Mouse (Mus musculus) cerebellum, adult 18-20 months (tissue): ENCODE results near the gene Olfr418.
"Not testable (repeated sequence)": the region's sequence is repeated elsewhere in the genome, so short reads cannot be mapped to it uniquely, and the experiment has no call there.

Experiments used
- DNase-seq, 2 experiments: peaks; one replicate each; pipeline ENCODE4 v3.0.0; 2021

The Olfr418 gene

GRCm38 (mm10) chr1:173265701-173266100, at the start of gene Olfr418:
Gene Olfr418 (plus strand): TSS chr1:173266001.
- no peak for DNase-seq

GRCm38 (mm10) chr1:173216481-173216880, 49.3 kb upstream of the Olfr418 start:
- no peak for DNase-seq

- no peak for DNase-seq
These were observed 38.7 kb upstream of the Olfr418 start, which contains the start of gene Fcer1a for GRCm38 (mm10) chr1:173227081-173227480. Gene Fcer1a (minus strand): TSS chr1:173227214.

GRCm38 (mm10) chr1:173237004-173237403, 28.8 kb upstream of the Olfr418 start:
- not testable (repeated sequence) for DNase-seq

- DNase-seq = no peak
These were observed 15.9 kb upstream of the Olfr418 start for GRCm38 (mm10) chr1:173249888-173250287.

- DNase-seq = no peak
These were observed 11.9 kb downstream of the Olfr418 start, which contains the start of gene Mptx2 for GRCm38 (mm10) chr1:173277677-173278076. Gene Mptx2 (minus strand): TSS chr1:173277777.

- not testable (repeated sequence) for DNase-seq
These were observed 37.0 kb downstream of the Olfr418 start for GRCm38 (mm10) chr1:173302795-173303194.

- DNase-seq = not testable (repeated sequence)
These were observed 47.8 kb downstream of the Olfr418 start for GRCm38 (mm10) chr1:173313535-173314050.

GRCm38 (mm10) chr1:173315725-173316124, 49.9 kb downstream of the Olfr418 start:
- DNase-seq = no peak

GRCm38 (mm10) chr1:173317925-173318477, 52.2 kb downstream of the Olfr418 start:
- no peak for DNase-seq

- no peak for DNase-seq
These were observed 55.9 kb downstream of the Olfr418 start for GRCm38 (mm10) chr1:173321593-173322248.

- no peak for DNase-seq
These were observed 56.4 kb downstream of the Olfr418 start for GRCm38 (mm10) chr1:173322249-173322627.
